Mouse (Mus musculus): ENCODE measurements around the gene Zdhhc4.

DNA sequence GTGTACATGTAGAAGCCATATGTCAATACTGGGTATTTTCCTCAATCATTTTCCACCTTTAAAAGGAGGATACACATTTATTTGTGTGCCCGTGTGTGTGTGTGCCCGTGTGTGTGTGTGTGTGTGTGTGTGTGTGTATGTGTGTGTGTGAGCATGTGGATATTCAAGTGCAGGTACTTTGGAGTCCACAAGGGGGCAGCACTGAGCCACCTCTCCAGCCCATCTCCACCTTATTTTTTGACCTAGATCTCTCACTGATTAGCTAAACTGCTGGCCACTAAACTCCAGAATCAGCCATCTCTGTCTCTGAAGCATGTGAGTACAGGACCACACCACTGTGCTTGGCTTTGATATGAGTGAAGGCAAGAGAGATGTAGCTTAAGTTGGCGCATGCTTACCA is 34.2 kb downstream of the Zdhhc4 start:
- TF ChIP-seq CTCF (IDR thresholded peaks at IDR 0.05; ENCODE audit: low read depth) (peak; percentile 52), EP300 (optimal IDR thresholded peaks at IDR 0.05) (no peak)

Measured in stomach, postnatal 0 days (tissue).